8 mouse cellular contexts compared by ENCODE assay signal in genomic region chr10:80261585-80261968, GRCm38 (mm10). TPM values are rescaled to one million over a fixed set of nuclear protein-coding genes. Genes with fewer than 3 reads are reported as not detected.
DNase-seq lines count a peak whose midpoint lies in the region; ATAC-seq lines count a peak whose summit lies in the region.

No protein-coding gene starts in this region.

- no peaks in the 10 kb centered on the region for H3K9me3 ChIP-seq in hindbrain, embryonic 15.5 days

- H3K4me1 ChIP-seq in hindbrain, embryonic 15.5 days (replicated peaks): peaks cover 53% of the 10 kb centered on the region

- H3K4me2 ChIP-seq in hindbrain, embryonic 15.5 days: peak overlapping the region; percentile 66

- under 1% methylated on average over 14 of the region's 14 CpGs for WGBS in hindbrain, embryonic 15.5 days

- H3K4me3 ChIP-seq in hindbrain, embryonic 15.5 days: peak overlapping the region; percentile 41

- no peaks in the 10 kb centered on the region for H3K27me3 ChIP-seq in hindbrain, embryonic 15.5 days

- peak overlapping the region; percentile 45 for H3K9ac ChIP-seq in hindbrain, embryonic 15.5 days

- peaks cover 15% of the 10 kb centered on the region for H3K36me3 ChIP-seq in hindbrain, embryonic 15.5 days

- ATAC-seq in activated CD4-positive, CD25-positive, alpha-beta regulatory T cell, adult 4 months: peak; percentile 37
- peak; percentile 77 for ATAC-seq in common myeloid progenitor, adult 5-6 weeks (replicated peaks; ENCODE audit: low read depth, poor library complexity, severe bottlenecking)
- peak; percentile 57 for ATAC-seq in hindbrain, embryonic 15.5 days (ENCODE audit: low FRiP score, low read depth)

- H3K27ac ChIP-seq in hindbrain, embryonic 15.5 days (replicated peaks): peak overlapping the region; percentile 83

- DNase-seq in gastrocnemius, adult 18-20 months (ENCODE audit: low spot score): peak; percentile 98
- DNase-seq in layer of hippocampus, postnatal 36 days: peak; percentile 84 to 88
- DNase-seq in lung, postnatal 25 days (ENCODE audit: low spot score): peak; percentile 99
- DNase-seq in right cerebral cortex, adult 18-20 months: peak; percentile 91
- peak; percentile 88 for DNase-seq in urinary bladder, adult 2 months (ENCODE audit: low spot score)

RNA-seq across cellular contexts. Expression of gene Dazap1, which starts 0.3 kb away (rescaled TPM):
- polyA plus RNA-seq in activated CD4-positive, CD25-positive, alpha-beta regulatory T cell, adult 4 months (2017; shearing (Covaris generic)): 10 to 100 TPM; 15.4 to 19.6 TPM
- total RNA-seq in common myeloid progenitor, adult 5-6 weeks (2017): 188 and 242 TPM in 2 replicates
- 10 to 100 TPM; 34.2 to 38.8 TPM for total RNA-seq in gastrocnemius, adult 18-20 months (2021)
- 46.9 and 51.3 TPM in 2 replicates for polyA plus RNA-seq in hindbrain, embryonic 15.5 days (2015; fragmentation: Nextera tagmentation; extraction: Ambion mirVana)
- total RNA-seq in layer of hippocampus, postnatal 36 days (2021): 100 to 1,000 TPM in 1 of 2 experiments, 10 to 100 TPM in 1; 82.6 to 100 TPM
- 68.2 and 82.3 TPM in 2 replicates for polyA plus RNA-seq in urinary bladder, adult 2 months (2012; rRNA removed)

RNA-seq across cellular contexts. Expression of gene Gamt, which starts 0.8 kb away (rescaled TPM):
- polyA plus RNA-seq in activated CD4-positive, CD25-positive, alpha-beta regulatory T cell, adult 4 months (2017; shearing (Covaris generic)): under 1 TPM in 1 of 2 experiments, not detected in 1; 0.34 TPM
- total RNA-seq in common myeloid progenitor, adult 5-6 weeks (2017): 2.9 and 3.3 TPM in 2 replicates
- total RNA-seq in gastrocnemius, adult 18-20 months (2021): 10 to 100 TPM; 27.4 to 28.7 TPM
- polyA plus RNA-seq in hindbrain, embryonic 15.5 days (2015; fragmentation: Nextera tagmentation; extraction: Ambion mirVana): 24.6 and 28.1 TPM in 2 replicates
- total RNA-seq in layer of hippocampus, postnatal 36 days (2021): 10 to 100 TPM; 37.7 to 39.1 TPM
- 17.4 and 19.0 TPM in 2 replicates for polyA plus RNA-seq in urinary bladder, adult 2 months (2012; rRNA removed)

RNA-seq across cellular contexts. Expression of gene Ndufs7, which starts 12.7 kb away (rescaled TPM):
- 100 to 1,000 TPM; 205 to 250 TPM for polyA plus RNA-seq in activated CD4-positive, CD25-positive, alpha-beta regulatory T cell, adult 4 months (2017; shearing (Covaris generic))
- total RNA-seq in common myeloid progenitor, adult 5-6 weeks (2017): 101 and 121 TPM in 2 replicates
- 100 to 1,000 TPM; 578 to 613 TPM for total RNA-seq in gastrocnemius, adult 18-20 months (2021)
- polyA plus RNA-seq in hindbrain, embryonic 15.5 days (2015; fragmentation: Nextera tagmentation; extraction: Ambion mirVana): 311 and 321 TPM in 2 replicates
- total RNA-seq in layer of hippocampus, postnatal 36 days (2021): 100 to 1,000 TPM; 199 to 204 TPM
- polyA plus RNA-seq in urinary bladder, adult 2 months (2012; rRNA removed): 294 and 337 TPM in 2 replicates

RNA-seq across cellular contexts. Expression of gene Rps15, which starts 30.7 kb away (rescaled TPM):
- 1,000 to 10,000 TPM; 1,256 to 1,612 TPM for polyA plus RNA-seq in activated CD4-positive, CD25-positive, alpha-beta regulatory T cell, adult 4 months (2017; shearing (Covaris generic))
- 3,325 and 3,530 TPM in 2 replicates for total RNA-seq in common myeloid progenitor, adult 5-6 weeks (2017)
- 100 to 1,000 TPM; 703 to 778 TPM for total RNA-seq in gastrocnemius, adult 18-20 months (2021)
- polyA plus RNA-seq in hindbrain, embryonic 15.5 days (2015; fragmentation: Nextera tagmentation; extraction: Ambion mirVana): 551 and 587 TPM in 2 replicates
- total RNA-seq in layer of hippocampus, postnatal 36 days (2021): 100 to 1,000 TPM; 755 to 823 TPM
- 3,215 and 3,453 TPM in 2 replicates for polyA plus RNA-seq in urinary bladder, adult 2 months (2012; rRNA removed)

RNA-seq across cellular contexts. Expression of gene Apc2, which starts 34.2 kb away (rescaled TPM):
- under 1 TPM in 1 of 2 experiments, not detected in 1; 0.82 TPM for polyA plus RNA-seq in activated CD4-positive, CD25-positive, alpha-beta regulatory T cell, adult 4 months (2017; shearing (Covaris generic))
- 0.05 and 0.10 TPM in 2 replicates for total RNA-seq in common myeloid progenitor, adult 5-6 weeks (2017)
- under 1 TPM; 0.18 to 0.31 TPM for total RNA-seq in gastrocnemius, adult 18-20 months (2021)
- polyA plus RNA-seq in hindbrain, embryonic 15.5 days (2015; fragmentation: Nextera tagmentation; extraction: Ambion mirVana): 175 and 181 TPM in 2 replicates
- 10 to 100 TPM; 98.3 to 98.4 TPM for total RNA-seq in layer of hippocampus, postnatal 36 days (2021)
- 0.76 and 1.4 TPM in 2 replicates for polyA plus RNA-seq in urinary bladder, adult 2 months (2012; rRNA removed)

Comparison
In these comparisons a context has a peak if more than half of its experiments do, and no peak if none do; other contexts are left out.
1. Peak in every context shown above with its lines: DNase-seq, ATAC-seq, H3K4me3 ChIP-seq and H3K27ac ChIP-seq.